Mouse (Mus musculus) erythroid progenitor cell, adult 5-6 weeks (primary cell): ENCODE measurements around the gene Cfhr1. TPM values are rescaled to one million over a fixed set of nuclear protein-coding genes. Genes with fewer than 3 reads are reported as not detected.

ENCODE experiments used
- ATAC-seq: replicated peaks from 2 replicates; pipeline ENCODE4 v1.8.0; 2016; ENCODE audit warnings: moderate number of reproducible peaks, mild to moderate bottlenecking, moderate TSS enrichment, inconsistent platforms; ENCODE audit not compliant: poor library complexity, low FRiP score, severe bottlenecking
- total RNA-seq, 2 experiments: library from RNA; stranded (forward) in 1 of 2; stranded (reverse) in 1 of 2; fragments of 150-400 nt in 1 of 2; fragments of 186-747, 209-891 nt in 1 of 2; gene quantifications; 2 replicates each; pipeline versions ENCODE4 v1.2.3 to v1.2.4; 2015 to 2017; ENCODE audit warnings: low replicate concordance in 2 of 2

The Cfhr1 gene
- total RNA-seq (2015; ENCODE audit: low replicate concordance) (not detected in 2 replicates), total RNA-seq (2017; ENCODE audit: low replicate concordance) (not detected in 2 replicates)

DNA sequence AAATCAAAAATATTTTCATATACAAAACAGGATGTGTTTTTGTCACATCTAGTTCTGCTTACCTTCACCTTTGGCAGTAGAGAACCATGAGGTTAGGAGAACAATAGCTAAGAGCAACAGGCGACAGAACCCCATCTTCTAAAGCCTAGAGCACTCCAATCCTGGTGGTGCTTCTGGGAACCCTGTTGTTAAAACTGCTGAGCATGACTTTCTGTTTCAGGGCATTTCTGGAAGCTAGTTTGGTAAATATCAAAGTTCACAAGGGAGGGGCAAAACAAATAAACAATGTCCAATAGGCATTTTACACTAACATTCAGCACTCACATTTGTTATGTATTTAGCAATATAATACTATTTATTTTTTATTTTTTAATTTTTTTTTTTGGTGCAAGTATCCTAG lies at the start of gene Cfhr1:
Gene Cfhr1 (minus strand): TSS at position 249 of the 400 bp plus-strand sequence.
- no peak for ATAC-seq

DNA sequence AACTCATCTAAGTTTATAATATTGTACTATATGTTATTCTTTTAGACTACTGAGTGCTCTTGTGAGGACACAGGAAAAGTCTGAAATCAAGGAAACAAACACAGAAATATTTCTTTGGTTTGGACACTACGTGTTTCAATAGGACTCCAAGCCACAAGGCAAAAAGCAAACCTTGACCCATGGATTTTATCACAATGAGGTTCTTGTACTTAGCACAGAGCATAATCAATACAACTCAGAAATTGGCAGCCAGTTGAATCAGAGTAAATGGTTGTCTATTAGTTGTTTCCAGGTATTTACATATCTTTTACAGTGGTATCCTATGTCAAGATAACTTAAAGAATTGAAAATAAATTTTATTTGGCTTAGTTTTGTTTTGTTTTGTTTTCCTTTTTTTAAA lies 8.8 kb downstream of the Cfhr1 start:
- ATAC-seq = no peak

DNA sequence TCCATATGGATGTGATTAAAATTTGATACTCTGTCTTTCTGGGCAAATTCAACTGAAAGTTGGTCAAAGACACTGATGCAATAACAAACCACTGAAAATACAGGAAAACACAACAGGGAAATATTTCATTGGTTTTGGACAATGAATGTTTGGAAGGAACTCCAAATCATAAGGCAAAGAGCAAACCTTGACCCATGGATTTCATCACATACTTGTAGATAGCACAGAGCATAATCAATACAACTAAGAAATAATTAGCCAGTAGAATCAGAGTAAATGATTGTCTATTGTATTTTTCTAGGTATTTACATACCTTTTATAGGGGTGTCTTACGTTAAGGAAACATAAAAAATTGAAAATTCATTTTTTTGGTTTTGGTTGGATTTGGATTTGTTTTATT lies 11.5 kb downstream of the Cfhr1 start:
- ATAC-seq = no peak

- ATAC-seq = no peak
Measured at GRCm38 (mm10) chr1:139514556-139514955, 45.5 kb downstream of the Cfhr1 start.

DNA sequence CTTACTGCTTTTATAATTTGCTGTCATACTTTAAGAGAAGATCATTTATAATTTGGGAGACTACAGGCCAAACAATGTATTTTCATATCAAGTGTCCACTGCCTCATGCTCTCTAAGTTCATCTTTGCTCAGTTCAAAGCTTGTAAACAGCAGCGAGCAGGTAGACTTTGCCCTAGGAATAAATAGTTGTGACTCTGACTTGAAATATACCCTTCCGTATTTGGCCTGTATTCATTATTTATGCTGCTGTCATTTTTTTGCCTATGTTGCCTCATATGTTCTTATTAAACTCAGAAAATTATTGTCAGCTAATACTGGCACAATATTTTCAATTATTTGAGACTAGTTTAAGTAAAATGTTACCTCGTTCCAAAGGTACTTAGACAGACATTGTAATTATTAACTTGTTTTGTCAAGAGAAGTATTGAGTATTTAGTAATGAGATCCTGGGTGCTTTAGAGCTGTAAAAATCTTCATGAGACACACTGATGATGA lies 58.8 kb downstream of the Cfhr1 start, which contains the start of gene F13b:
Gene F13b (plus strand): TSS at position 445 of the 495 bp plus-strand sequence.
- ATAC-seq = no peak

- ATAC-seq = no peak
Measured at GRCm38 (mm10) chr1:139499751-139500150, 60.3 kb downstream of the Cfhr1 start.

Other genes starting within 250 kb of the Cfhr1 start
- not detected in 2 replicates for gene Crb1, start 183.2 kb downstream of the Cfhr1 start, total RNA-seq (2015; ENCODE audit: low replicate concordance)
- 0.13 TPM in 1 of 2 replicates, not detected in the other for gene Crb1, start 183.2 kb downstream of the Cfhr1 start, total RNA-seq (2017; ENCODE audit: low replicate concordance)
- 6.5 and 7.1 TPM in 2 replicates for gene Zbtb41, start 138.0 kb downstream of the Cfhr1 start, total RNA-seq (2015; ENCODE audit: low replicate concordance)
- 5.8 and 7.3 TPM in 2 replicates for gene Zbtb41, start 138.0 kb downstream of the Cfhr1 start, total RNA-seq (2017; ENCODE audit: low replicate concordance)
- 212 and 227 TPM in 2 replicates for gene Aspm, start 105.5 kb downstream of the Cfhr1 start, total RNA-seq (2015; ENCODE audit: low replicate concordance)
- 266 and 287 TPM in 2 replicates for gene Aspm, start 105.5 kb downstream of the Cfhr1 start, total RNA-seq (2017; ENCODE audit: low replicate concordance)
- 2.9 TPM in 1 of 2 replicates, not detected in the other for gene F13b, start 58.6 kb downstream of the Cfhr1 start, total RNA-seq (2015; ENCODE audit: low replicate concordance)
- not detected in 2 replicates for gene F13b, start 58.6 kb downstream of the Cfhr1 start, total RNA-seq (2017; ENCODE audit: low replicate concordance)
- gene Gm4788, start 221.0 kb upstream of the Cfhr1 start, total RNA-seq (2015; ENCODE audit: low replicate concordance) = not detected in 2 replicates
- not detected in 2 replicates for gene Gm4788, start 221.0 kb upstream of the Cfhr1 start, total RNA-seq (2017; ENCODE audit: low replicate concordance)